Mouse (Mus musculus) limb, embryonic 15.5 days (tissue): ENCODE data around the gene Nxn. TPM values are rescaled to one million over a fixed set of nuclear protein-coding genes. Genes with fewer than 3 reads are reported as not detected.
A peak's percentile ranks its signal among the peaks of the same experiment; 100 is the strongest.

ENCODE experiments used
- ATAC-seq: fragments of 200-750 bp; cut with Nextera tagmentation; 2 replicates; pipeline ENCODE4 v1.8.0; 2017; ENCODE audit warnings: low read depth, moderate TSS enrichment; ENCODE audit not compliant: insufficient number of reproducible peaks, low FRiP score, low TSS enrichment
- H3K27ac ChIP-seq: fragments of 300-500 bp; sonication (generic); 2 replicates; pipeline ENCODE4 v1.5.1; 2015; ENCODE audit warnings: moderate library complexity, mild to moderate bottlenecking, inconsistent platforms
- H3K27me3 ChIP-seq: fragments of 300-500 bp; sonication (generic); 2 replicates; pipeline ENCODE4 v1.6.1; 2015; ENCODE audit warnings: inconsistent platforms
- H3K36me3 ChIP-seq: fragments of 300-500 bp; sonication (generic); 2 replicates; pipeline ENCODE4 v1.6.1; 2015; ENCODE audit warnings: inconsistent platforms
- H3K4me1 ChIP-seq: fragments of 300-500 bp; sonication (generic); 2 replicates; pipeline ENCODE4 v1.6.1; 2015; ENCODE audit warnings: inconsistent platforms
- H3K4me2 ChIP-seq: fragments of 300-500 bp; sonication (generic); 2 replicates; pipeline ENCODE4 v1.6.1; 2015; ENCODE audit warnings: mild to moderate bottlenecking, inconsistent platforms
- H3K4me3 ChIP-seq: fragments of 300-500 bp; sonication (generic); 2 replicates; pipeline ENCODE4 v1.5.1; 2015; ENCODE audit warnings: mild to moderate bottlenecking, inconsistent platforms
- H3K9ac ChIP-seq: fragments of 300-500 bp; sonication (generic); 2 replicates; pipeline ENCODE4 v1.6.1; 2015; ENCODE audit warnings: inconsistent platforms
- H3K9me3 ChIP-seq: fragments of 300-500 bp; sonication (generic); 2 replicates; pipeline ENCODE4 v1.6.1; 2016; ENCODE audit warnings: inconsistent platforms
- WGBS: fragments of 180-500 bp; shearing (Covaris S2); methylation state at CpG from one replicate; pipeline ENCODE4 v1.1.7; 2015; 5-methylcytosine and 5-hydroxymethylcytosine counted together
- polyA plus RNA-seq: library from polyadenylated mRNA; unstranded; fragments of >200 nt; fragmentation: Nextera tagmentation; extraction: Ambion mirVana; gene quantifications from 2 replicates; pipeline ENCODE4 v1.2.1, GENCODE M21; 2015

The Nxn gene
- polyA plus RNA-seq, 1 experiment from 2014 or later: 60.8 TPM

- peaks cover 53% of the 10 kb centered on the region for H3K4me1 ChIP-seq
- no peak overlapping the region for H3K27ac ChIP-seq
- 62% methylated on average over 15 of the region's 15 CpGs for WGBS
Observed at GRCm38 (mm10) chr11:76381201-76381885, 17.6 kb downstream of the Nxn start.

GRCm38 (mm10) chr11:76379921-76380544 is 18.9 kb downstream of the Nxn start:
- ATAC-seq: no peak
- H3K4me1 ChIP-seq: peaks cover 54% of the 10 kb centered on the region
- no peak overlapping the region for H3K4me3 ChIP-seq
- no peak overlapping the region for H3K27ac ChIP-seq
- H3K27me3 ChIP-seq: no peaks in the 10 kb centered on the region
- no peak overlapping the region for H3K9ac ChIP-seq
- H3K36me3 ChIP-seq: no peaks in the 10 kb centered on the region
- no peak overlapping the region for H3K4me2 ChIP-seq
- WGBS: 42% methylated on average over 11 of the region's 11 CpGs
- H3K9me3 ChIP-seq: no peaks in the 10 kb centered on the region

More at GRCm38 (mm10) chr11:76381201-76381885, 17.6 kb downstream of the Nxn start:
- Histone ChIP-seq H3K27me3 (no peaks in the 10 kb centered on the region), H3K9ac (no peak overlapping the region), H3K9me3 (no peaks in the 10 kb centered on the region), H3K4me2 (no peak overlapping the region), H3K36me3 (no peaks in the 10 kb centered on the region), H3K4me3 (no peak overlapping the region)
- ATAC-seq: no peak

- WGBS: 63% methylated on average over 3 of the region's 3 CpGs
- no peaks in the 10 kb centered on the region for H3K36me3 ChIP-seq
- H3K4me1 ChIP-seq: peaks cover 63% of the 10 kb centered on the region
Observed at GRCm38 (mm10) chr11:76376425-76376824, 22.5 kb downstream of the Nxn start.

GRCm38 (mm10) chr11:76374491-76375185 is 24.3 kb downstream of the Nxn start:
- peak overlapping the region; percentile 15; the same call in 1 of the 2 replicates for H3K4me2 ChIP-seq
- no peaks in the 10 kb centered on the region for H3K27me3 ChIP-seq
- no peak overlapping the region for H3K9ac ChIP-seq
- H3K27ac ChIP-seq: peak overlapping the region; percentile 89
- no peak overlapping the region for H3K4me3 ChIP-seq
- H3K9me3 ChIP-seq: no peaks in the 10 kb centered on the region
- no peaks in the 10 kb centered on the region for H3K36me3 ChIP-seq
- 12% methylated on average over 17 of the region's 17 CpGs for whole genome bisulfite sequencing
- peak; percentile 81 for ATAC-seq
- H3K4me1 ChIP-seq: peaks cover 57% of the 10 kb centered on the region

More at GRCm38 (mm10) chr11:76376425-76376824, 22.5 kb downstream of the Nxn start:
- no peak overlapping the region for H3K27ac ChIP-seq
- no peak overlapping the region for H3K4me3 ChIP-seq
- H3K4me2 ChIP-seq: no peak overlapping the region
- H3K9ac ChIP-seq: no peak overlapping the region
- no peaks in the 10 kb centered on the region for H3K9me3 ChIP-seq
- H3K27me3 ChIP-seq: no peaks in the 10 kb centered on the region
- no peak for ATAC-seq

- Histone ChIP-seq H3K9me3 (no peaks in the 10 kb centered on the region), H3K4me3 (no peak overlapping the region), H3K36me3 (no peaks in the 10 kb centered on the region), H3K9ac (no peak overlapping the region), H3K4me1 (peaks cover 61% of the 10 kb centered on the region), H3K4me2 (no peak overlapping the region), H3K27ac (no peak overlapping the region), H3K27me3 (no peaks in the 10 kb centered on the region)
- WGBS: 30% methylated on average over 6 of the region's 6 CpGs
- ATAC-seq: no peak
Observed at GRCm38 (mm10) chr11:76372534-76372933, 26.4 kb downstream of the Nxn start.

GRCm38 (mm10) chr11:76372120-76372519 is 26.8 kb downstream of the Nxn start:
- Histone ChIP-seq H3K36me3 (no peaks in the 10 kb centered on the region), H3K9me3 (no peaks in the 10 kb centered on the region), H3K4me1 (peaks cover 57% of the 10 kb centered on the region), H3K27ac (0 out of 2 replicates have a peak overlapping the region, but pooled peaks have one; percentile 12), H3K4me3 (no peak overlapping the region), H3K4me2 (no peak overlapping the region), H3K9ac (no peak overlapping the region), H3K27me3 (no peaks in the 10 kb centered on the region)
- ATAC-seq: no peak
- 38% methylated on average over 2 of the region's 2 CpGs for WGBS

GRCm38 (mm10) chr11:76370491-76370890 is 28.4 kb downstream of the Nxn start:
- ATAC-seq: no peak
- H3K4me1 ChIP-seq: peaks cover 59% of the 10 kb centered on the region
- H3K27ac ChIP-seq: no peak overlapping the region
- H3K9ac ChIP-seq: no peak overlapping the region
- no peaks in the 10 kb centered on the region for H3K9me3 ChIP-seq
- H3K27me3 ChIP-seq: no peaks in the 10 kb centered on the region
- H3K4me2 ChIP-seq: no peak overlapping the region
- no peak overlapping the region for H3K4me3 ChIP-seq
- no peaks in the 10 kb centered on the region; the same call in 1 of the 2 replicates for H3K36me3 ChIP-seq

GRCm38 (mm10) chr11:76366720-76367119 is 32.2 kb downstream of the Nxn start:
- 84% methylated on average over 15 of the region's 15 CpGs for WGBS
- Histone ChIP-seq H3K27me3 (no peaks in the 10 kb centered on the region), H3K4me2 (no peak overlapping the region), H3K4me1 (peaks cover 42% of the 10 kb centered on the region), H3K4me3 (no peak overlapping the region), H3K9me3 (no peaks in the 10 kb centered on the region), H3K36me3 (no peaks in the 10 kb centered on the region; the same call in 1 of the 2 replicates), H3K27ac (0 out of 2 replicates have a peak overlapping the region, but pooled peaks have one; percentile 50), H3K9ac (no peak overlapping the region)
- no peak for ATAC-seq

GRCm38 (mm10) chr11:76364038-76364437 is 34.9 kb downstream of the Nxn start:
- H3K4me3 ChIP-seq: no peak overlapping the region
- no peaks in the 10 kb centered on the region for H3K27me3 ChIP-seq
- H3K9me3 ChIP-seq: no peaks in the 10 kb centered on the region
- 77% methylated on average over 5 of the region's 5 CpGs for WGBS
- peak overlapping the region; percentile 33; the same call in 1 of the 2 replicates for H3K27ac ChIP-seq
- no peak overlapping the region for H3K9ac ChIP-seq
- no peak overlapping the region for H3K4me2 ChIP-seq
- no peaks in the 10 kb centered on the region; the same call in 1 of the 2 replicates for H3K36me3 ChIP-seq
- H3K4me1 ChIP-seq: peaks cover 40% of the 10 kb centered on the region
- no peak for ATAC-seq

- ATAC-seq: no peak
- no peaks in the 10 kb centered on the region; the same call in 1 of the 2 replicates for H3K36me3 ChIP-seq
- no peaks in the 10 kb centered on the region for H3K9me3 ChIP-seq
- H3K4me2 ChIP-seq: no peak overlapping the region
- H3K27ac ChIP-seq: peak overlapping the region; percentile 33; the same call in 1 of the 2 replicates
- H3K4me3 ChIP-seq: no peak overlapping the region
- no peaks in the 10 kb centered on the region for H3K27me3 ChIP-seq
- peaks cover 44% of the 10 kb centered on the region for H3K4me1 ChIP-seq
- no peak overlapping the region for H3K9ac ChIP-seq
- WGBS: 17% methylated on average over 9 of the region's 9 CpGs
Observed at GRCm38 (mm10) chr11:76363636-76364035, 35.3 kb downstream of the Nxn start.

GRCm38 (mm10) chr11:76363178-76363577 is 35.8 kb downstream of the Nxn start:
- no peak for ATAC-seq
- Histone ChIP-seq H3K4me3 (no peak overlapping the region), H3K9me3 (no peaks in the 10 kb centered on the region), H3K9ac (no peak overlapping the region), H3K27ac (0 out of 2 replicates have a peak overlapping the region, but pooled peaks have one; percentile 50), H3K36me3 (no peaks in the 10 kb centered on the region; the same call in 1 of the 2 replicates), H3K4me2 (no peak overlapping the region), H3K4me1 (peaks cover 46% of the 10 kb centered on the region), H3K27me3 (no peaks in the 10 kb centered on the region)
- 21% methylated on average over 6 of the region's 6 CpGs for WGBS

- no peaks in the 10 kb centered on the region; the same call in 1 of the 2 replicates for H3K36me3 ChIP-seq
- no peaks in the 10 kb centered on the region for H3K27me3 ChIP-seq
- no peaks in the 10 kb centered on the region for H3K9me3 ChIP-seq
- H3K4me2 ChIP-seq: no peak overlapping the region
- ATAC-seq: no peak
- H3K9ac ChIP-seq: no peak overlapping the region
- H3K4me1 ChIP-seq: peaks cover 56% of the 10 kb centered on the region
- WGBS: 44% methylated on average over 4 of the region's 4 CpGs
- H3K27ac ChIP-seq: no peak overlapping the region
- H3K4me3 ChIP-seq: no peak overlapping the region
Observed at GRCm38 (mm10) chr11:76361422-76361821, 37.5 kb downstream of the Nxn start.
